Mouse (Mus musculus) c-Kit-positive CD71-negative TER-119-negative erythroid progenitor cells, embryonic 14.5 days (primary cell): Measurements from ENCODE around the gene Smim26.

ENCODE experiments used
- DNase-seq: peaks from one replicate; pipeline ENCODE4 v3.0.0-alpha.2; 2013; ENCODE audit warnings: low read depth

Gene Smim26

GRCm38 (mm10) chr2:144637204-144637603 is 43.4 kb downstream of the Smim26 start:
- DNase-seq = no peak

- no peak for DNase-seq
Observed at GRCm38 (mm10) chr2:144637671-144638395, 44.0 kb downstream of the Smim26 start.

- DNase-seq = no peak
Observed at GRCm38 (mm10) chr2:144638719-144639118, 44.9 kb downstream of the Smim26 start.

- DNase-seq = no peak
Observed at GRCm38 (mm10) chr2:144640101-144640500, 46.2 kb downstream of the Smim26 start.

GRCm38 (mm10) chr2:144641991-144642390 is 48.1 kb downstream of the Smim26 start:
- peak; percentile 12 for DNase-seq
